Mouse (Mus musculus) erythroblast, embryonic 14.5 days (primary cell): ENCODE data around the gene Elp1.

ENCODE experiments used
- GATA1 ChIP-seq: IDR thresholded peaks from 2 replicates; pipeline ENCODE4 v1.6.1; 2012; ENCODE audit warnings: low read length, inconsistent platforms, mixed read lengths
- TAL1 ChIP-seq: IDR thresholded peaks from 3 replicates; pipeline ENCODE4 v1.6.1; 2012; ENCODE audit warnings: low read length, inconsistent platforms, mixed read lengths

DNA sequence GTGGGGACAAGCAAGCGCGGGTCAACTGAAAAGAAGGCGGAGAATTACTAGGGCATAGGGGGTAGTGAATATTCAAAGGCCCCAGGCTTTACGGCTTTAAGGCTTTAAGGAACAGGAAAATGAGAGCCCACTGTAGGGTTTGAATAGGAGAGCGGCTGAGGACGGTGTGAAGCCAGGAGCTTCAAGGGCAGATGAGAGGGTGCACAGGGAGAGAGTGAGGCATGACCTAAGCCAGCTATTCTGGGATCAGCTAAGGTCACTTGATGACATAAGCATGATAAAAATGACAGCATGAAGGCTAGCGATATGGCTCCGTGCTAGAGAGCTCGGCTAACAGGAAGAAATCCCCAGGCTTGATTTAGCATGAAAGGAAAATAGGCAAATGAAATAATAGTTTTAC, 82.7 kb downstream of the Elp1 start:
- TF ChIP-seq TAL1 (no peak), GATA1 (no peak)
